Mouse (Mus musculus): ENCODE measurements around the gene Lats2. TPM values are rescaled to one million over a fixed set of nuclear protein-coding genes. Genes with fewer than 3 reads are reported as not detected.
A peak's percentile ranks its signal among the peaks of the same experiment; 100 is the strongest.
"Not testable (repeated sequence)": the region's sequence is repeated elsewhere in the genome, so short reads cannot be mapped to it uniquely, and the experiment has no call there.

Gene Lats2
- polyA plus RNA-seq, 1 experiment from 2014 or later: 29.4 TPM

DNA sequence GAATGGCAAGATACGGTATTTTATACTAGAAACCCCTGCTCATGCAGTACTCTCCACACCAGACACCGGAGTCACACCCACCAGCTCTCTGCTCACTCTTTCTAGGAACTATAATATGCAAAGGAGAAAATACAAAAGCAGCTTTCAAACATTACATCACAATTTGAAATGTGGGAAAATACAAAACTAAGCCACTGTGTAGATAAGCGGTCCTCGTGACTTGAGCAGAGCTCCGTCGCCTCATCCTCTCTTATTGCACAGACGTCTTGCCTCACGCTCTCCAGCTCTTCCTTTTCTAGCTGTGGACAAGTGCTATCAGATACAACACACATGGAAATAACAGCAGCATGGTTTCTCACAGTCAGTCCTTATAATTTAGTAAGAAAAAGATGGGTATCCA lies 67.5 kb downstream of the Lats2 start:
- H3K4me2 ChIP-seq (replicated peaks): no peak overlapping the region
- H3K9ac ChIP-seq: no peak overlapping the region
- no peak for ATAC-seq (ENCODE audit: low FRiP score, low read depth)
- 96% methylated on average over 8 of the region's 8 CpGs for whole genome bisulfite sequencing
- no peak overlapping the region for H3K27ac ChIP-seq
- no peaks in the 10 kb centered on the region for H3K4me1 ChIP-seq
- H3K4me3 ChIP-seq: no peak overlapping the region
- H3K27me3 ChIP-seq: no peaks in the 10 kb centered on the region
- H3K36me3 ChIP-seq: peaks cover 70% of the 10 kb centered on the region
- no peaks in the 10 kb centered on the region for H3K9me3 ChIP-seq

- not testable (repeated sequence) for H3K27me3 ChIP-seq; H3K4me2 ChIP-seq (replicated peaks); H3K9ac ChIP-seq; ATAC-seq (ENCODE audit: low FRiP score, low read depth); H3K4me1 ChIP-seq; H3K27ac ChIP-seq; H3K4me3 ChIP-seq; H3K9me3 ChIP-seq
- peaks cover 46% of the 10 kb centered on the region for H3K36me3 ChIP-seq
- 93% methylated on average over 7 of the region's 7 CpGs for WGBS
These were observed 70.1 kb downstream of the Lats2 start for GRCm38 (mm10) chr14:57688066-57688465.

- ATAC-seq (ENCODE audit: low FRiP score, low read depth): no peak
- Histone ChIP-seq H3K4me1 (no peaks in the 10 kb centered on the region), H3K36me3 (peaks cover 41% of the 10 kb centered on the region), H3K9ac (no peak overlapping the region), H3K4me2 (replicated peaks) (no peak overlapping the region), H3K27me3 (no peaks in the 10 kb centered on the region), H3K9me3 (no peaks in the 10 kb centered on the region), H3K4me3 (no peak overlapping the region), H3K27ac (no peak overlapping the region)
- WGBS: 86% methylated on average over 5 of the region's 5 CpGs
These were observed 70.7 kb downstream of the Lats2 start for GRCm38 (mm10) chr14:57687441-57687840.

GRCm38 (mm10) chr14:57686647-57687046 lies 71.5 kb downstream of the Lats2 start:
- WGBS: 81% methylated on average over 6 of the region's 6 CpGs
- ATAC-seq (ENCODE audit: low FRiP score, low read depth): no peak

DNA sequence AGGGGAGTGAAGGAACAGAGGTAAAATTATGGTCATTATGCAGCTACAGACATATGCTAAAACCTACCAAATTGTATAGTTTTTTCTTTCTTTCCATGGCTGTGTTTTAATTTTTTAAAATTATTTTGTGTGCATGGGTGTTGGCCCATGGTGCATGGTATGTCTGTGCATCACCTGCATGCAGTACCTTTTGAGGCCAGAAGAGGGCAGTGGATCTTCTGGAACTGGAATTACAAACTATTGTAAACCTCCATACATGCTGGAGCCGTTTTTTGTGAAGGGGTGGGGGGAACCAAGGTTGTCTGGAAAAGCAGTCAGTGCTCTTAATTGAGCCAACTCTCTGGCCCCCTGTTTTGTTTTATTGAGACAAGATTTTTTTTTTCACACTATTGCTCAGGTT lies 73.6 kb downstream of the Lats2 start:
- Histone ChIP-seq H3K9me3 (no peaks in the 10 kb centered on the region), H3K27me3 (no peaks in the 10 kb centered on the region), H3K27ac (no peak overlapping the region), H3K4me1 (no peaks in the 10 kb centered on the region), H3K9ac (no peak overlapping the region), H3K36me3 (peaks cover 15% of the 10 kb centered on the region), H3K4me3 (no peak overlapping the region), H3K4me2 (replicated peaks) (no peak overlapping the region)
- ATAC-seq (ENCODE audit: low FRiP score, low read depth): no peak
- WGBS: 0% methylated on average over 1 of the region's 1 CpGs

More at GRCm38 (mm10) chr14:57686647-57687046, 71.5 kb downstream of the Lats2 start:
- H3K36me3 ChIP-seq: peaks cover 35% of the 10 kb centered on the region
- H3K4me3 ChIP-seq: no peak overlapping the region
- H3K9me3 ChIP-seq: no peaks in the 10 kb centered on the region
- no peak overlapping the region for H3K9ac ChIP-seq
- H3K4me2 ChIP-seq (replicated peaks): no peak overlapping the region
- no peaks in the 10 kb centered on the region for H3K4me1 ChIP-seq
- no peaks in the 10 kb centered on the region for H3K27me3 ChIP-seq
- H3K27ac ChIP-seq: no peak overlapping the region

DNA sequence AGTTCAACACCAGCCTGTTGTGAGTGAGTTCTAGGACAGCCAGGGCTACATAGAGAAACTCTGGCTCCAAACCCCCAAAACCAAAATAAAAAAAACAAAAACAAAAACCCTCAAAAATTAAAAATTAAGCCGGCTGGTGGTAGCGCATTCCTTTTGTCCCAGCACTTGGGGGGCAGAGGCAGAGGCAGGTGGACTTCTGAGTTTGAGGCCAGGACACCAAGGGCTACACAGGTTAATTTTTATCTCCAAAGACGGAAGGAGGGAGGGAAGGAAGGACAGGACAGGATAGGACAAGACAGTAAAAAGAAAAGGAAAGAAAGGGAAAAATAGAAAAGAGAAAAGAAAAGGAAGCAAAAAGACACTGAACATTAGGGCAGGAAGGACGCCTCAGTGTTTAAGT lies 75.4 kb downstream of the Lats2 start:
- Histone ChIP-seq H3K36me3 (no peaks in the 10 kb centered on the region), H3K27ac (no peak overlapping the region), H3K9me3 (no peaks in the 10 kb centered on the region), H3K4me3 (no peak overlapping the region), H3K27me3 (no peaks in the 10 kb centered on the region), H3K9ac (no peak overlapping the region), H3K4me2 (replicated peaks) (no peak overlapping the region), H3K4me1 (no peaks in the 10 kb centered on the region)
- ATAC-seq (ENCODE audit: low FRiP score, low read depth): no peak
- 82% methylated on average over 4 of the region's 4 CpGs for WGBS

GRCm38 (mm10) chr14:57679958-57680535 lies 78.1 kb downstream of the Lats2 start:
- H3K27me3 ChIP-seq: no peaks in the 10 kb centered on the region
- 44% methylated on average over 5 of the region's 5 CpGs for WGBS
- ATAC-seq (ENCODE audit: low FRiP score, low read depth): no peak; the same call in 1 of the 2 replicates

DNA sequence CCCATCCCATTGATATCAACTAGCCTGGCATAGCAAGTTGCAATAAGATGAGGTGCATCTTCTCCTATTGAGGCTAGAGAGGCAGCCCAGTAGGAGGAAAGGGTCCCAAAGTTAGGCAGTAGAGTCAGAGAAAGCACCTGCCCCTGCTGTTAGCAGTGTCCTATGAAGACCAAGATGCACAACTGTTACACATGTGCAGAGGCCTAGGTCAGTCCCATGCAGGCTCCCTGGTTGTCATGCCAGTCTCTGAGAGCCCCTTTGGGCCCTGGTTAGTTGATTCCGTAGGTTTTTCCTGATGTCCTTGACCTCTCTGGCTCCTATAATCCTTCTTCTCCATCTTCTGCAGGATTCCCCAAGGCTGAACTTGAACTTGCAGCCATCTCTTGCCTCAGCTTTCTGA lies 78.7 kb downstream of the Lats2 start:
- WGBS: 31% methylated on average over 1 of the region's 1 CpGs

More at GRCm38 (mm10) chr14:57679958-57680535, 78.1 kb downstream of the Lats2 start:
- H3K4me2 ChIP-seq (replicated peaks): no peak overlapping the region
- H3K4me3 ChIP-seq: no peak overlapping the region
- H3K36me3 ChIP-seq: no peaks in the 10 kb centered on the region
- H3K9me3 ChIP-seq: no peaks in the 10 kb centered on the region
- H3K27ac ChIP-seq: no peak overlapping the region
- H3K9ac ChIP-seq: no peak overlapping the region
- H3K4me1 ChIP-seq: no peaks in the 10 kb centered on the region

GRCm38 (mm10) chr14:57675481-57675880 lies 82.7 kb downstream of the Lats2 start:
- WGBS: 35% methylated on average over 2 of the region's 2 CpGs

More for the DNA sequence above, 78.7 kb downstream of the Lats2 start:
- Histone ChIP-seq H3K9ac (no peak overlapping the region; the same call in 1 of the 2 replicates), H3K4me3 (no peak overlapping the region), H3K4me1 (no peaks in the 10 kb centered on the region), H3K27me3 (no peaks in the 10 kb centered on the region), H3K9me3 (no peaks in the 10 kb centered on the region), H3K27ac (no peak overlapping the region), H3K36me3 (no peaks in the 10 kb centered on the region), H3K4me2 (replicated peaks) (no peak overlapping the region)
- ATAC-seq (ENCODE audit: low FRiP score, low read depth): no peak

DNA sequence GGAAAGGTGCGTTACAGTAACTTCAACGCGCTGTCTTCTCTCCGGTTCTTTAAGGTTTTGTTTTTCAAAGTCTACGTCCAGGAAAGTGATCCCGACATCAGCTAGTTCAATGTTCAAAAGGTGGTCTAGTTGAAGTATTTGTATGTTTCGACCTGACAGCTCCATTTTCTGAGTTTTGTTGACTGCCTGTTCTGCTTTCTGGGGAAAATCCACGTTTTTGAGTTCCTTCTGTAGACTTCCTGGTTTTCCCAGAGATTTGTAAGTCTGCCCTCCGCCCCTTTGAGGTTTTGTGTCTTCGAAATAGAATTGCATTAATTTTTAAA lies 92.6 kb downstream of the Lats2 start:
- Histone ChIP-seq H3K4me3 (peak overlapping the region; percentile 91), H3K27me3 (no peaks in the 10 kb centered on the region), H3K36me3 (no peaks in the 10 kb centered on the region; the same call in 1 of the 2 replicates), H3K4me2 (replicated peaks) (peak overlapping the region; percentile 89), H3K27ac (peak overlapping the region; percentile 94; the same call in 1 of the 2 replicates), H3K4me1 (peaks cover 16% of the 10 kb centered on the region), H3K9me3 (no peaks in the 10 kb centered on the region), H3K9ac (peak overlapping the region; percentile 92)
- 11% methylated on average over 10 of the region's 10 CpGs for WGBS
- no peak for ATAC-seq (ENCODE audit: low FRiP score, low read depth)

More at GRCm38 (mm10) chr14:57675481-57675880, 82.7 kb downstream of the Lats2 start:
- ATAC-seq (ENCODE audit: low FRiP score, low read depth): no peak
- Histone ChIP-seq H3K27me3 (no peaks in the 10 kb centered on the region), H3K9ac (no peak overlapping the region), H3K4me2 (replicated peaks) (no peak overlapping the region), H3K4me3 (no peak overlapping the region), H3K27ac (no peak overlapping the region), H3K4me1 (no peaks in the 10 kb centered on the region), H3K36me3 (no peaks in the 10 kb centered on the region), H3K9me3 (no peaks in the 10 kb centered on the region)

GRCm38 (mm10) chr14:57664822-57665627 lies 93.2 kb downstream of the Lats2 start, which contains the start of gene Xpo4:
Gene Xpo4 (minus strand): TSS chr14:57665430.
- WGBS: under 1% methylated on average over 78 of the region's 80 CpGs
- H3K9ac ChIP-seq: peak within 1 kb of the TSS; percentile 92
- peak within 1 kb of the TSS; percentile 91 for H3K4me3 ChIP-seq
- peak; percentile 94 for ATAC-seq (ENCODE audit: low FRiP score, low read depth)
- H3K27me3 ChIP-seq: no peaks in the 10 kb centered on the region
- no peaks in the 10 kb centered on the region for H3K9me3 ChIP-seq
- H3K36me3 ChIP-seq: no peaks in the 10 kb centered on the region; the same call in 1 of the 2 replicates
- peak within 1 kb of the TSS; percentile 89 for H3K4me2 ChIP-seq (replicated peaks)
- H3K27ac ChIP-seq: peak within 1 kb of the TSS; percentile 94
- peaks cover 16% of the 10 kb centered on the region for H3K4me1 ChIP-seq

- under 1% methylated on average over 19 of the region's 19 CpGs for WGBS
- Histone ChIP-seq H3K9me3 (no peaks in the 10 kb centered on the region), H3K4me3 (peak overlapping the region; percentile 91), H3K27me3 (no peaks in the 10 kb centered on the region), H3K9ac (peak overlapping the region; percentile 92), H3K4me2 (replicated peaks) (peak overlapping the region; percentile 89), H3K36me3 (no peaks in the 10 kb centered on the region; the same call in 1 of the 2 replicates), H3K27ac (peak overlapping the region; percentile 94), H3K4me1 (peaks cover 16% of the 10 kb centered on the region)
- ATAC-seq (ENCODE audit: low FRiP score, low read depth): peak; percentile 66
These were observed 93.8 kb downstream of the Lats2 start for GRCm38 (mm10) chr14:57664311-57664821.

Data from limb, embryonic 13.5 days (tissue).